Mouse (Mus musculus) small intestine, adult 10 weeks (tissue): Measurements from ENCODE around the gene Zfp563. TPM values are rescaled to one million over a fixed set of nuclear protein-coding genes. Genes with fewer than 3 reads are reported as not detected.

Experiments used
- polyA plus RNA-seq: library from polyadenylated mRNA; stranded (reverse); fragments of 350-450 nt; fragmentation: Illumina TruSeq; extraction: RNeasy Lipid Tissue Mini Kit (QIAGEN cat#74804); gene quantifications from one replicate; pipeline ENCODE4 v1.2.3, GENCODE M21; 2014; ENCODE audit warnings: low replicate concordance

Gene Zfp563
- polyA plus RNA-seq: 15.7 TPM

DNA sequence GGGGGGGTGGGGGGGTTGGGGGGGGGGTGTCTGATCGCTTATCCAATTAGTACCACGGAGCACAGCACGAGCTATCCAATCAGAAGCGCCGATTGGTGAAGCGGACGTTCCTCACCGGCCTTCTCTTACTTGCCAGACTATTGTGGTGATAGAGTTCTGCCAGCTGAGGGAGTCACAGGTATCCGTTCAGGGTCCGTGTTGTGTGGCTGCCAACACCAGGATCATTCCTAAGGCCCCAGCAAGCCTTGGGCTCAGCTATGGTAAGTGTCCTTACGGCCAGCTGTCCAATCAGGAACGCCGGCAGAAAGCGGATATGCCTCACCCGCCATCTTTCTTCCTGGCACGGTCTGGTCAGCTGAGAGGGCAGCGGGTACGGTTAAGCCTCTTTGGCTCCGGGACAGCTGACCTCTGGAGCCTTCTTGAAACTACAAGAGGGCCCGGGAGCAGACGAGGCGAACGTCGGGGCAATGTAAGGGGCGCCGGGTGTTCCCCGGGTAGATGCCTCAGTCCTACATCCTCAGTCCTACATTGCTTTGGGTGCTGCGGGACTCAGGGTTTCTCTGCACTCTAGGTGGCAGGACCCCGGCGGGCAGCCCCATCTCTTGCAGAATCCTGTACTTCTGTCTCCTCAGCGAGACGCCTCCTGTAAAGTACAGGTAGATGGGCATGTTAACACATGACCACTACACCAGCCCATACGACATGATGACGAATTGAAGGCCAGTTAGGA lies at the start of gene Zfp563:
Zfp563 (plus strand) TSS at position 91 of the 730 bp plus-strand sequence.

DNA sequence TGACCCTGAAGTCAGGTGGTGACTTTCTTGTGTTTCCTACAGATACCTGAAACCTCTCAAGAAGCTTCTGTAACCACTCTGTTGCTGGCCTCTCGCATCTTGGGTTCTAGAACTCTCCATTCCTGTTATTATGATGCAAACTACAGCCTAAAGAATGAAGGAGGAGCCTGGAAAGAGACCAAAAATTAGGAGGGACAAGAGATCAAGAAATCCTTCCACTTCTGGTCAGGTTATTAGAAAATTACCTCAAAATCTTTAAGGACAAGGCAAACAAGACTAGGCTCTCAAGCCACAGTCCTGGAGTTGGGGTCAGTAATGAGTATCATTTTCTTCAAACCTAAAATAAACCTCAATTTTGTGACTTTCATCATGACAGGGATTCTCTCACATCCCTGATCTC lies 21.2 kb upstream of the Zfp563 start, which contains the start of gene 4921501E09Rik:
4921501E09Rik (minus strand) TSS at position 101 of the 400 bp plus-strand sequence.

DNA sequence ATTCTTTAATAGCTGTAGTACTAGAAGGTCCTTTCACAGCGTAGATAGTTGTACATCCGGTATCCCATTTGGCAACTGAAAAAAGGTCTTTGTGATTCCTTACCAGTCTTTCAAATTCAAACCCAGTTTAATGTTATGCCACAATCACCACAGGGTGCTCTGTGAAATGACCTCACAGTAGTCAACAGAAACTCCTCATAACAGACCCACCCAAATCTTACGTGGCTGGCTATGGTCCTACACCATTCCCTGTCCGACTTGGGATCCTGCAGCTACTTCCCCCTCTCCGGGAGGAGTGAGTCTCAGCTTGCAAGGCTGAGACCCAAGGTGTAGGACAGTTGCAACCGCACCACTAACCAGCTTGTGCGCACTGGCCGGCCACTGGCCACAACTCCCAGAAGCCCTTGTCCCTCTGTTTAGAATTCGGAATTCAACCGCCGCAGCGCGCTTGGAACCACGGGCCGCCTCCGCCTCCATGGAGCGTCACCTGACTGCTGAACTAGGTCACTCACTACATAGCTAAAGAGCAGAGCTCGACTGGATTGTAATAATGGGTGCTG lies 50.2 kb downstream of the Zfp563 start, which contains the start of gene Morc2b:
Morc2b (minus strand) TSS at position 423 of the 560 bp plus-strand sequence.

Other genes starting within 250 kb of the Zfp563 start
- gene Zfp870, start 197.7 kb upstream of the Zfp563 start, polyA plus RNA-seq: 12.1 TPM
- gene Cyp4f14, start 172.0 kb upstream of the Zfp563 start, polyA plus RNA-seq: 371 TPM
- gene Cyp4f13, start 141.9 kb upstream of the Zfp563 start, polyA plus RNA-seq: 20.6 TPM
- 25.8 TPM for gene Zfp472, start 123.5 kb upstream of the Zfp563 start, polyA plus RNA-seq
- 22.3 TPM for gene Zfp952, start 96.2 kb upstream of the Zfp563 start, polyA plus RNA-seq
- 9.6 TPM for gene Zfp763, start 55.9 kb upstream of the Zfp563 start, polyA plus RNA-seq
- not detected for gene 4921501E09Rik, start 21.3 kb upstream of the Zfp563 start, polyA plus RNA-seq
- not detected for gene Morc2b, start 50.4 kb downstream of the Zfp563 start, polyA plus RNA-seq
- gene Olfr55, start 79.1 kb downstream of the Zfp563 start, polyA plus RNA-seq: not detected
- not detected for gene Olfr239, start 102.0 kb downstream of the Zfp563 start, polyA plus RNA-seq
- not detected for gene Olfr1564, start 132.4 kb downstream of the Zfp563 start, polyA plus RNA-seq
- 30.9 TPM for gene Zfp955a, start 165.8 kb downstream of the Zfp563 start, polyA plus RNA-seq
- not detected for gene Olfr63, start 175.4 kb downstream of the Zfp563 start, polyA plus RNA-seq
- gene Zfp955b, start 200.2 kb downstream of the Zfp563 start, polyA plus RNA-seq: 19.1 TPM